Mouse (Mus musculus): ENCODE measurements around the gene Sash1.
"Not testable (repeated sequence)": the region's sequence is repeated elsewhere in the genome, so short reads cannot be mapped to it uniquely, and the experiment has no call there.

Sash1 gene

GRCm38 (mm10) chr10:8757429-8757931 is 128.4 kb downstream of the Sash1 start:
- no peak for DNase-seq (ENCODE audit: low spot score in 2 of 2)

- DNase-seq (ENCODE audit: low spot score in 2 of 2): no peak
Measured at GRCm38 (mm10) chr10:8756604-8757354, 129.1 kb downstream of the Sash1 start.

- no peak for DNase-seq (ENCODE audit: low spot score in 2 of 2)
Measured at GRCm38 (mm10) chr10:8753377-8753776, 132.5 kb downstream of the Sash1 start.

- DNase-seq (ENCODE audit: low spot score in 2 of 2): peak in 1 of 2 experiments; percentile 32
Measured at GRCm38 (mm10) chr10:8752436-8752835, 133.4 kb downstream of the Sash1 start.

- DNase-seq (ENCODE audit: low spot score in 2 of 2): no peak
Measured at GRCm38 (mm10) chr10:8749537-8749936, 136.3 kb downstream of the Sash1 start.

GRCm38 (mm10) chr10:8747450-8748212 is 138.2 kb downstream of the Sash1 start:
- no peak for DNase-seq (ENCODE audit: low spot score in 2 of 2)

GRCm38 (mm10) chr10:8746082-8746696 is 139.7 kb downstream of the Sash1 start:
- DNase-seq (ENCODE audit: low spot score in 2 of 2): no peak

GRCm38 (mm10) chr10:8742872-8743271 is 143.0 kb downstream of the Sash1 start:
- DNase-seq (ENCODE audit: low spot score in 2 of 2): no peak

GRCm38 (mm10) chr10:8741505-8741904 is 144.4 kb downstream of the Sash1 start:
- DNase-seq (ENCODE audit: low spot score in 2 of 2): no peak

- DNase-seq (ENCODE audit: low spot score in 2 of 2): no peak
Measured at GRCm38 (mm10) chr10:8740797-8741196, 145.1 kb downstream of the Sash1 start.

GRCm38 (mm10) chr10:8729387-8730337 is 156.2 kb downstream of the Sash1 start:
- DNase-seq (ENCODE audit: low spot score in 2 of 2): no peak

- no peak for DNase-seq (ENCODE audit: low spot score in 2 of 2)
Measured at GRCm38 (mm10) chr10:8719345-8719744, 166.5 kb downstream of the Sash1 start.

GRCm38 (mm10) chr10:8718831-8719230 is 167.0 kb downstream of the Sash1 start:
- DNase-seq (ENCODE audit: low spot score in 2 of 2): no peak

GRCm38 (mm10) chr10:8717171-8717570 is 168.7 kb downstream of the Sash1 start:
- DNase-seq (ENCODE audit: low spot score in 2 of 2): no peak

GRCm38 (mm10) chr10:8715679-8716284 is 170.1 kb downstream of the Sash1 start:
- DNase-seq (ENCODE audit: low spot score in 2 of 2): peak; percentile 50 to 67

- DNase-seq (ENCODE audit: low spot score in 2 of 2): not testable (repeated sequence)
Measured at GRCm38 (mm10) chr10:8696636-8697035, 189.2 kb downstream of the Sash1 start.

GRCm38 (mm10) chr10:8693996-8694500 is 191.8 kb downstream of the Sash1 start:
- DNase-seq (ENCODE audit: low spot score in 2 of 2): no peak

GRCm38 (mm10) chr10:8693561-8693960 is 192.3 kb downstream of the Sash1 start:
- DNase-seq (ENCODE audit: low spot score in 2 of 2): no peak

- no peak for DNase-seq (ENCODE audit: low spot score in 2 of 2)
Measured at GRCm38 (mm10) chr10:8692531-8692930, 193.3 kb downstream of the Sash1 start.

GRCm38 (mm10) chr10:8686219-8686618 is 199.7 kb downstream of the Sash1 start:
- no peak for DNase-seq (ENCODE audit: low spot score in 2 of 2)

GRCm38 (mm10) chr10:8685269-8685668 is 200.6 kb downstream of the Sash1 start:
- DNase-seq (ENCODE audit: low spot score in 2 of 2): no peak
